Mouse (Mus musculus): Measurements from ENCODE around the gene Olfr1223. TPM values are rescaled to one million over a fixed set of nuclear protein-coding genes. Genes with fewer than 3 reads are reported as not detected.

Gene Olfr1223
- not detected for polyA plus RNA-seq (2017; shearing (Covaris generic))

DNA sequence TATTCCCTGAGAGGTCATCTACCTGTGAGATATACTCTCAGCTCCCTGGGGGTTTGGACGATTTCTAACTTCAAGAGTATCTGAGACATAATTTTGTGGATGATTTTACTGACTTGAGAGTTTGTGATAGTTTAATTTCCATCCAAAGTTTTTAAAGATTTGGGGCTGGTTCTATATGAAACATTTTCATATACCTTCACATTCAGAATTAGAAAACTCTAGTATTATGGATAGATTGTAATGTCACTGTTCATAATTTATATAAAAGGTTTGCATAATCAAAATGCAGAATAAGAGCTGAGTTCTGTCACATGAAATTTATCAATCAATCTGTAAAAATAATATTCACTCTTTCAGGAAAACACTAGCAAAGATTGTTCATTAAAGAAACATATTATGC is at the start of gene Olfr1223:
Gene Olfr1223, minus strand, starts transcription at position 101 of the 400 bp plus-strand sequence.

DNA sequence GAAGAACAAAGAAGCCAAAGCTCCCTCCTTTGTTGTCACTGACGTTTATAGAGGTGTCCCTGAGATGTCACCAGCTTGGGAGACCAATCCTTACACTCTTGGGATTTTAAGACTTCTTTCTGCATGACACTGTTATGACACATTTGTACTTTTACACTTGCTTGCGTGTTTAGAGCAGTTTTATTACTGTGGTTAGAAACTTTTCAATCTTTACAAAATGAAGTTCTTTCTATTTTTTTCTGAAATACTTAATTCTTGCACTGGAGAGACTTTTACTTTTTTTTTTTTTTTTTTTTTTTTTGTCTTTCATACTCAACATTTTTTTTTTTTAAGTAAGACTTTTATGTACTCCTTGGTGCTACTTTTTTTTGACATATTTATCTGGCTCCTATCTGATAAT is 48.6 kb upstream of the Olfr1223 start, which contains the start of gene Olfr1226:
Gene Olfr1226, minus strand, starts transcription at position 101 of the 400 bp plus-strand sequence.

GRCm38 (mm10) chr2:89174569-89174968 is 23.2 kb upstream of the Olfr1223 start, which contains the start of gene Olfr1225:
Gene Olfr1225 (minus strand): TSS chr2:89174669.

GRCm38 (mm10) chr2:89163991-89164390 is 12.6 kb upstream of the Olfr1223 start, which contains the start of gene Olfr1224-ps1:
Gene Olfr1224-ps1 (minus strand): TSS chr2:89164091.

GRCm38 (mm10) chr2:89132954-89133353 is 18.4 kb downstream of the Olfr1223 start, which contains the start of gene Olfr1222:
Gene Olfr1222 (minus strand): TSS chr2:89133054.

DNA sequence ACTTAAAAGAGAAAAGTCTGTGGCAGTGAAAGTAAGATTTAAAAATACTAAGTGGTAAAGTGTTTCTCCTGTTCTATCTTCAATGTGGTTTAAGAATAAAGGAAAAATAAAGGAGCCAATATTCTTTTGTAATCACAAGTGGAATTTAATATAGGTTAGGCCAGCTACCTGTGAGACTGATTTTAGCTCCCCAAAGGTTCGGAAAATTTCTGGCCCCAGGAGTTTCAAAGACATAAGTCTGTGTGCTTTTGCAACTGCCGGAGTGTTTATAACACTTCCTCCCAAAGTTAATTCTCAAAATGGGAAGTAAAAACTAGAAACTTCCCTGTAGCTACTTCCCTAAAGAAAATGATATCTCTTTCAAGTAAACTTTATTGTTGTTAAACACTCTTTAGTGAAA is 34.2 kb downstream of the Olfr1223 start, which contains the start of gene Olfr1221:
Gene Olfr1221, minus strand, starts transcription at position 101 of the 400 bp plus-strand sequence.

GRCm38 (mm10) chr2:89106735-89107134 is 44.6 kb downstream of the Olfr1223 start, which contains the start of gene Olfr1220:
Gene Olfr1220 (minus strand): TSS chr2:89106835.

Other genes with a start within 250 kb of the Olfr1223 start
- gene Olfr1208, start 249.2 kb downstream of the Olfr1223 start, polyA plus RNA-seq (2017; shearing (Covaris generic)), result 0.12 TPM
- not detected for gene Olfr1209, start 236.4 kb downstream of the Olfr1223 start, polyA plus RNA-seq (2017; shearing (Covaris generic))
- not detected for gene Olfr1211, start 213.4 kb downstream of the Olfr1223 start, polyA plus RNA-seq (2017; shearing (Covaris generic))
- not detected for gene Olfr1212, start 197.6 kb downstream of the Olfr1223 start, polyA plus RNA-seq (2017; shearing (Covaris generic))
- not detected for gene Gm13762, start 171.3 kb downstream of the Olfr1223 start, polyA plus RNA-seq (2017; shearing (Covaris generic))
- not detected for gene Olfr1214, start 158.9 kb downstream of the Olfr1223 start, polyA plus RNA-seq (2017; shearing (Covaris generic))
- 0.17 TPM for gene Olfr1215, start 144.6 kb downstream of the Olfr1223 start, polyA plus RNA-seq (2017; shearing (Covaris generic))
- gene Olfr1216, start 133.2 kb downstream of the Olfr1223 start, polyA plus RNA-seq (2017; shearing (Covaris generic)), result not detected
- gene Olfr1217, start 119.5 kb downstream of the Olfr1223 start, polyA plus RNA-seq (2017; shearing (Covaris generic)), result 0.21 TPM
- gene Olfr1218, start 90.4 kb downstream of the Olfr1223 start, polyA plus RNA-seq (2017; shearing (Covaris generic)), result not detected
- gene Olfr1219, start 68.0 kb downstream of the Olfr1223 start, polyA plus RNA-seq (2017; shearing (Covaris generic)), result not detected
- gene Olfr1220, start 44.7 kb downstream of the Olfr1223 start, polyA plus RNA-seq (2017; shearing (Covaris generic)), result 0.30 TPM
- not detected for gene Olfr1221, start 34.3 kb downstream of the Olfr1223 start, polyA plus RNA-seq (2017; shearing (Covaris generic))
- gene Olfr1222, start 18.5 kb downstream of the Olfr1223 start, polyA plus RNA-seq (2017; shearing (Covaris generic)), result not detected
- not detected for gene Olfr1224-ps1, start 12.5 kb upstream of the Olfr1223 start, polyA plus RNA-seq (2017; shearing (Covaris generic))
- gene Olfr1225, start 23.1 kb upstream of the Olfr1223 start, polyA plus RNA-seq (2017; shearing (Covaris generic)), result not detected
- not detected for gene Olfr1226, start 48.5 kb upstream of the Olfr1223 start, polyA plus RNA-seq (2017; shearing (Covaris generic))
- 0.17 TPM for gene Olfr1228, start 102.5 kb upstream of the Olfr1223 start, polyA plus RNA-seq (2017; shearing (Covaris generic))
- gene Olfr1229, start 136.5 kb upstream of the Olfr1223 start, polyA plus RNA-seq (2017; shearing (Covaris generic)), result not detected
- gene Olfr1230, start 145.7 kb upstream of the Olfr1223 start, polyA plus RNA-seq (2017; shearing (Covaris generic)), result not detected
- not detected for gene Olfr1231, start 155.5 kb upstream of the Olfr1223 start, polyA plus RNA-seq (2017; shearing (Covaris generic))
- not detected for gene Olfr1232, start 178.1 kb upstream of the Olfr1223 start, polyA plus RNA-seq (2017; shearing (Covaris generic))
- not detected for gene Olfr1233, start 190.8 kb upstream of the Olfr1223 start, polyA plus RNA-seq (2017; shearing (Covaris generic))
- not detected for gene Olfr1234, start 213.3 kb upstream of the Olfr1223 start, polyA plus RNA-seq (2017; shearing (Covaris generic))

Measured in naive thymus-derived CD4-positive, alpha-beta T cell, adult 5 months (primary cell).